Mouse (Mus musculus) heart, adult 9 months (tissue): ENCODE measurements around the gene Mcoln3.
A peak's percentile ranks its signal among the peaks of the same experiment; 100 is the strongest.

Source experiments
- DNase-seq, 2 experiments: peaks; one replicate each; pipeline ENCODE4 v3.0.0; 2022; ENCODE audit warnings: low spot score in 2 of 2

Gene Mcoln3

DNA sequence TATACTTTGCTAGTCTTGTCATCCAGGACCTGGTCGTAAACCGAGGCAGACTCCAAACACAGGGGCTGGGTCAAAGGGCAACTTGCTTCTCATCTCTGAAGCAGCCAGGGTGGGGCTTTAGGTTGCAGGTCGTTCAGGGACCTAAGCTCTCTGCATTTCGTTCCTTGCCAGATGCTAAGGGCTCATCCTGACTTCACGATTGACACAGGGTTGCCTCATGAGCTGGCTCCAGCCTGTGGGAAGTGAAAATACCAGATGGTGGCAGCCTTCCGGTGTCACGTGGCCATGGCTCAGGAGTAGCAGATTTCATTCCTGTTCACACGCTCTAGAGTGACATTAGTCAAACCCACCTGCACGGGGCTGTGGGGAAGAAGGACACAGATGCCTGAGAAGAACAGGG is 17.6 kb downstream of the Mcoln3 start:
- DNase-seq: no peak

DNA sequence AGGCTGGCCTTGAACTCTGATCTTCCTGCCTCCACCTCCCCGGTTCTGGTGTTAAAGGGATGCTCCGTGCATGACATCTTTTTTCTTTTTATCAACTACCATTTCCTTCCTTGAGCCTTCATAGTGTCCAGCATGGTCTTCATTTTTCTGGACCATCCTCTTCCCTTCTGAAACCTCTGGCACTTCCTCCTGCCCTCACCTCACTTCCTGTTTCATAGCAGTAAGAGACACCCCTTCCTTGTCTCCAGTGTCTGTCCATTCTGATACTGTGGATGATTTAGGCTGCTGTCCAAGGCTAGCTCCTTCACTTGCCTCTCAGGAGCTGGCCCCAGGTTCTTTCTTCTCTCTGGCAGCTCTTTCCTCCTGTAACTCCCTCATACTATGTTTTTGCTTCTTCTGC is 18.2 kb downstream of the Mcoln3 start:
- no peak for DNase-seq

DNA sequence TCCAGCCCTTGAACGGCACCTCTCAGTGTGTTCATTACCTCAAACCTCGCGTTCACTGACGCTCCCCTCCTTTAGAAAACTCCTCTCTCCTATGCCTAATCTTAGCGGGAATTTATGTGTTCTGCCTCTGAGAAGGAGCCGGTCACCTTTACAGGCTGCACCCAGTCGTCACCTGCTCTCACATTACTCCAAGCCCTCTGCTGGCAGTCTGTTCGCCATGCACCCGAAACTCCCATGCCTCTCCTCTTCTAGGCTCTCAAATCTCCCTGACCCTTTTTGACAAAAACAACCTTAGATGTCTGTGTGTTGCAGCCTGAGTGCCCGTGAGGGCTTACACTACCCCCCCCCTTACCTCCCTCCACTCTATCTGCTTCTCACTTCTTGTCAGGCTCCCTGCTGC is 19.2 kb downstream of the Mcoln3 start:
- DNase-seq: no peak

DNA sequence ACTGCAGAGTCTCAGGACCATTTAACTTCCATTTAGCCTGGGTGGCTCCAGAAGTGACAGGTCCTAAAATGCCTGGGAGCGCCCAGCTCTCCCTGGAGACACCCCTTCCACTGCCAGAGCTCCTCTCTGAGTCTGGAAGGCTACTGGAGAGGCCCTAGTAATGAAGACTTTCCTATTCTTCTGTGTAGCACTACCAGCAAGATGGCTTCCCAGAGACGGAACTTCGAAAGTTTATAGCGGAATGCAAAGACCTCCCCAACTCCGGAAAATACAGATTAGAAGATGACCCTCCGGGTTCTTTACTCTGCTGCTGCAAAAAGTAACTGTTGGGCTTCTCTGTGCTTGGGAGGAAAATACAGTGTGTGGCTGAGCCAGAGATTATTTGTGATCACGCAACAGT is 23.0 kb downstream of the Mcoln3 start:
- no peak for DNase-seq

DNA sequence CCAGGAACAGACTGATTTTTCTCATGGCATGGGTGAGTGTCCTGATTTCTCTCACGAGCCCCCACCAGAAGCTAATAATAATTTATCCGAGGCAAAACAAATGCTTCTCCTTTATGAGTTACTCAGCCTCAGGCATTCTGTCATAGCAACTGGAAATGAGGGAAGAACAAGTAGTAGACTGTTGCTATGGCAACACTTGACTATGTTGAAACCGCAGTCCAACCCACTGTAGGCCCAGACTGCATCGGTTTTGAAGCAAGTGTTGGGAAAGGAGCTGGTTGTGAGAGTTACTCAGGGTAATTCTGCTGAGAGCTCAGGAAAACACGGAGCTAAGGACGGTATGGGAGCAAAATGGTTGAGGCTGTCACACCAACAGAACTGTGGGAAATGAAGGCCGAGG is 25.3 kb downstream of the Mcoln3 start:
- no peak for DNase-seq

DNA sequence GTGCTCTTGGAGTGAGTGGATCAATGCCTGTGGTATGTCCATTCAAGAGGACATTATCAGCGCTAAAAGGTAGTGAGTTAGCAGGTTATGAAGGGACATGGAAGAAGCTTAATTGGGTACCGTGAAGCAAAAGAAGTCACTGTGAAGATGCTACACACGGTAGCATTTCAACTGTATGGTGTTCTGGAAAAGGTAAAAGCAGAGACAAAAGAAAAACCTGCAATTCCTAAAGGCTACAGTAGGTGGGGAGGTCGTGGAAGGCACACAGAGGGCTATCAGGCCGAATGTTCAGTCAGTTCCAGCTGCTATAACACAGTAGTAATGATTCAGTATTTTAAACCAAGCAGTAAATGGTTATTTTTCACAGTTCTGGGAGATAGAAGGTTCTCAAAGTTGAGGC is 28.3 kb downstream of the Mcoln3 start:
- no peak for DNase-seq

DNA sequence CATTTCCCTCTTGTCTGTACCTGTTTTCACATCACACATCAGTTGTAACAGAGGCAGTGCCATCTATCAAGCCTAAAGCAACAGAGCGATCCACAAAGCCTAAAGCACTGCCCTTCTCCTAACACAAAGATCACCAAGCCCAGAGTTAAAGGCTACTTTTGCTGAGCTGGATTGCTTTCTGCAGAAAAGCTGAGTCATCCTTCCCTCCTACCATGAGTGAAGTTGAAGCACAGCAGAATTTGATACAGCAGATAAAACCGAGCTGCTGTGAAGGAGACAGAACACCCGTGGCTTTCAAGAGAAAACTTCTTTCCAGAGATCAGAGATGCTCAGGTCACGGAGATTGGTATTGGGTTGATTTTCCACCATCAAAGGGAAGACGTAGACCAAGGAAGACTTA is 28.9 kb downstream of the Mcoln3 start:
- no peak for DNase-seq

DNA sequence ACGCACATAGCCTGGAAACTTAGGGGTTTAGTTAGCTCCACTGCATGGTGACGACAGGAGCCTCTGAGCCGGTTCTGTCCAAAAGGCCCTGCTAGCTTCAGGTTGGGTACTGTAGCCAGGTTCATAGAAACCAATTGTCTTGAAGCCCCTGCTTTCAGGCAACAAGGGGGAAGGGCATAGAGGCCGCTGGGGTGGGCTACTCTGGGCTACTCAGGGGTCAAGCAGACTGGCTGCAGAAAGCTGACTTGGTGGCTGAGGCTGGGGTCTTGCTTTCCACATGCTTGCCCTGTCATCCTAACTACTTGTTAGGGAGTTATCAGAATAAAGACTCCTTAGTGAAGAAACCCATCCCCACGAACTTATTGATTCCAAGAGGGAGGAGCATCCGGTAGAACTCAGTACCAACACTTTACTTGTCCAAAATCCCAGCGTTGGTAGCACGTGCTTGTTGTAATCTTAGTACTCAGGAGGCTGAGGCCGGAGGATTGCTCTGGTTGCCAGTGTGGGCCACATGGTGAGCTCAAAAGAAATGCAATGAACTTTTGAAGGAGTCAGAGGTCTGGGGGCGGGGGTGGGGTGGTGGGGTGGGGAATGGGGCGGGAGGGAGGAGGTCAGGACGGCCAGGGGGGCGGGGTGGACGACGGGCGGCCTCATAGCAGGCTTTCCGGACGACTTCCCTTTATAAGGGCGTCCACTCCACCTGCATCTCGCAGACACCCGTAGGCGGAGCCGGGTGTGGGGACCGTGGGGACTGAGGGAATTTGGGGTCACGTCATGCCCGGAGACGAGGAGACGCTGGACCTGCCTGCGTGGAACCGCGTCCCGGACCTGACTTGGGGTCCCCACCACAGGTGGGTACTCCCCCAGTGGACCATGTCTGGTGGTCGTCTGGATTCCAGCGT is 32.2 kb downstream of the Mcoln3 start, which contains the start of gene Mcoln2:
Gene Mcoln2, plus strand, starts transcription at position 678 of the 902 bp plus-strand sequence.
- DNase-seq: no peak

DNA sequence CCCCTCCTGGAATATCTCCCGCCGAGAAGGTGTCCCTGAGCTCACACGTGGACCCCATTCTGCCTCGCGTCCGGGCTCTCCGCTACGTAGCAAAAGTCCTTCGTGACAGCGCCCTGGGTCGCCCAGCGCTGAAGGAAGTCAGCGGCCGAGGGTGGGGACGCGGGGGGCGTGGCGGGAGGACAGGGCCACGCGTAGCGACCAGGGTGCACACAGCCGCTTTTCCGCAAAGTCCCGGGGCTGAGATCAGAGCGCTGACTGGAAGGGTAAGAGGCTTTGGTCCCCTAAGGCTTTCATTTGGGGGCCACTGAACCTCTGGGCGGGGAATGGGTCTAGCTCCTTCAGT is 32.8 kb downstream of the Mcoln3 start:
- peak; percentile 25 to 29 for DNase-seq

DNA sequence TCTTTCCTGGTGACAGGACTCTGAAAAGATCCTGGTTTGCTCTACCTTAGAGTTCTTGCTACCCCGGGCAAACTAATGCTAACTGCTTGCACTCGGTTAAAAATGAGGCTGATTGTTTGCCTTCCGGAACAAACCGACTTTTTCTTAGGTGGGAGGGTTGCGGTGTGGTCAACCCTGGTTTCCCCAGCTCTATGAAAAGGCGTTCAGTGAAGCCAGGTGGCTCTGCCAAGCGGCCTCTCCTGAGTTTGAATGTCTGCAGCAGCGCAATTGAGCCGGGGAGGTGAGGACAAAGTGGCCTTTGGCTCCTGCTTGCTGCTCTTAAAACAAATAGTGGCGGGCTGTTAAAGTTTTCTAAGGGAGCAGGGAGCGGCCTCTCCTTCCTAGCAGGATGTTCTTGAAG is 33.3 kb downstream of the Mcoln3 start:
- DNase-seq: no peak

DNA sequence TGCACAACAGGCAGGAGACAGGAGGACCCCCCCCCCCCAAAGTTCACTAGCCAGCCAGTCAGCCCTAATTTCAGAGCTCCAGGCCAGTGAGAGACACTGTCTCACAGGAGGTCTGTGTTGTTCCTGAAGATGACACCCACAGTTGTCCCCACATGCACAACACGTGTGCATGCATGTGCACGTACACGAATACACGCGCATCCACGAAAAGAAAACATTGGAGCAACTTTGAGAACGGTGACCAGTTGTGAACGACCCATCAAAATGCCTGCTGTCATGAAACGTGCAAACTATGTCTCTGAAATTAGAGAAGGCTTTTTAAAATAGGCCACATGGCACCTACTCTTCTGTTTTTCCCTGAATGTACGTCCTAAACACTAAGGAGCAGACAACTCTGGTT is 34.1 kb downstream of the Mcoln3 start:
- DNase-seq: no peak

DNA sequence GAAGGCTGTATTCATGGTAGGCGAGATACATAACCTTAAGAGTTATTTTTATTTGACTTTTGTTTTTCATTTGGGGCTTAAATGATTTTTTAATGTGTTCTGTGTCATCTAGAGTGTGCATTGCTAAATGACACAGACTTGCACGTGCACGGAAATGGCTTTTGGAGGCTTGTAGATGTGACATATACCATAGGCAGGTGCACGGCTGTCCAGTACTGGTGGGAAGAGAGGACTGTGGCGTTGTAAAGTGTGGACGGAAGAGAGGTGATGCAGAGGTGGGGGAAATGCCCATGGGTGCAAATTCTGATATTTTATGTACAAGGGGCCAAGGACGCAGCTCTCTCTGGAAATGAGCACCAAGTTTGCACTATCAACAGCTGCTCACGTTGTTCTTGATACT is 34.5 kb downstream of the Mcoln3 start:
- no peak for DNase-seq

DNA sequence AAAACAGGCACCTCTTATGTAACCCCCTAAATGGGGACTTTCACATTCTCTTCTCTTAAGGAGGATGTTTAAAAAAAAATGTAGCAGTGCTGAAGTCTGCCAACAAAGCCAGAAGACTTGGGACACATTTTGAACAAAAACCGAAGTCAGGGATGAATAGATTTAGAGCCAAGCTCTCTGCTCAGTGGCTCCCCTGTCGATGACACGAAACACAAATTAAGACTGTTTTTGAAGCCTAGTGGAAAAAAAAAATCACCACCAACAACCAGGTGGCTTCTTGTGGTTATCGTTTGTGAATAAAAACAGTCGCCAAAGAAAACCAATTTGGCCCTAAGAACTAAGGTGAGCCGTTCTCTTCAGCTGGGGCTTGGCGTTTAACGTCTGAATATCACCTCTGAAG is 35.1 kb downstream of the Mcoln3 start:
- peak in 1 of 2 experiments; percentile 9 for DNase-seq

DNA sequence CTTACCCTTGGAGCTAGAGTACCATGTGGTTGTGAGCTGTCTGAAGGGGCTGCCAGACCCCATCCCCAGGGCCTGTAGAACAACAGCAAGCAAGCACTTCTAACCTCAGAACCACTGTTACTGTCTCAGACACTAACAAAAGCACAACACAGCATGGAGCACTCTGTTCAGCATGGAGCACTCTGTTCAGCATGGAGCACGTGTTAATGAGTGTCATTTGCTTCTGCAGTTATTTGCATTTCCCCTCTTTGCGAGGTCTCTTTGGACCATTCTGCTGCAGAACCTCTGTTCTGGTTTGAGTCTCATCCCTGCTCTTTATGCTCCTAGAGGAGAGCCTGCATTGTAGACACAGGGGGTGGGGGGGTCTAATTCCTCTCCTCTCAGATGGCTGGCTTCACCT is 35.7 kb downstream of the Mcoln3 start:
- no peak for DNase-seq

DNA sequence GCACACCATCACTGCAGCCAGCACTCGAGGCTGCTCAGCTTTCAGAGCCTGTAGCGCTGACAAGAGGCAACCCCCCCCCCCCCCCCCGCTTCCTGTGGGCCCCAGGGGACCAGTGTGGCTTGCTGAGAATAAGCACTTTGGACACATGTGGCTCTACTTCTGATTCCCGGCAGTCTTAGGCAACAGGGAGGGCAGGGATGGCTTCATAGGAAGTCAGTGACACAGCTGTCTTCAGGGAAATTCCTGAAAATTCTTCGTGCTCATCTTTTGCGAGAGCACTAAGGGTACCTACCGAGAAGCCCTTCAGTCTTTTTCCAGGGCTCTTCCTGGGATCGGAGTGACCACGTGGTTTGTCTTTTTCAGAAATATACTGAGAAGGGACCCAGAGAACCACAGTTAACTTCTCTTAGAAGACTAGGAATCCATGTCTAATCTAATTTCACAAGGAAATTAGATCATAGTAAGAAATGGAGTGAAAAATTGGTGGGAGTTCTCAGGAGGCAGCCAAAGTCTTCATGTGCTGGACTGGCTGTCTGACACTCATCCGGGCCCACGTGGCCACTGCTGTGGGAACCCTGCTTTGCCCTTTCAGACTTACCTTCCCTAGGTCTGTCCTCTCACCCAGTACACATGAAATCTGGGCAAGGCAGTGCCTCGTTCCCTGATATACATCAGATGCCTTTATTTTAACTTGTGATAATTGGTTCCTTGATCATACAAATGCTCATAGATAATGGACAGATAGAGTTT is 36.8 kb downstream of the Mcoln3 start:
- peak; percentile 21 to 30 for DNase-seq

DNA sequence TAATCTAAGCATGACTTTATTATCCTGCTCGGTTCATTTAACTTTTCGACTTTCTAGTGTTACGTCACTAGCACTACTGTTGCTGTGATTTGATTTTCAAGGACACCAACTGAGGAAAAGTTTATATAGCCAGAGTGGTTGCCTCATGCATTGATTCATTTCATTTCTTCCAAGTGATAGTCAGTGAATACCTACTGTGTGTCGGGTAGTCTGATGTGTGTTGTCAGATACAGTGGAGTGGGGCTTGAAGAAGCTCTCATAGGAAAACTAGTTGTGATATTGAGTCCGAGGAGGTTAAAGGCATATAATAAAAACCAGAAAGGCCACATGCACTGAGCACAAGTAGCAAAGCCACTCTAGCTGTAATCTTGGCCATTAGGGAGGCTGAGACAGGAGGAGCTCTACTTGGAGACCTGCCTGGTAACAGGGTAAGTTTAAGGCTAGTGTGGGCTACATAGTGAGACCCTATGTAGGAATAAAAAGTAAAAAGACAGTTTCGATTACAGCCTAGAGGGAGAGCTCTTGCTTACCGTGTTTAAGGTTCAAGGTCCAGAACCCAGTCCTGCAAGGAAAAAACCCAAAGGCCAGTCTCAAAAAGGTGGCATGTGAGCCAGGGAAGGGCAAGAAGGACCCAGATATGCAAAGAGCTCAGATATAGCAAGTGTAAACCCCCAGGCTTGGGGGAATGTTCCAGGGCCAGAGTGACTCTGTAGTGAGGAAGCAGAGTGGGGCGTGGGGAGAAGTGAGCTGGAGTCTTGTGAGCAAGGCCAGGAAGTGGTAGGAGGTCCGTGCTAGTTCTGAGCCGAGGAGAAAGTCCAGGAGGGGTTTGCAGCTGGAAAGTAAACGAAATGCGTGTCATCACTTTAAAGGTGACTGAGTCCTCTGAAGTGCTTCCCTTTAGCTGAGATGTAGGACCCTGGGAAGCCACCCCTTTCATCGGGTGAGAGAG is 38.7 kb downstream of the Mcoln3 start:
- no peak for DNase-seq

DNA sequence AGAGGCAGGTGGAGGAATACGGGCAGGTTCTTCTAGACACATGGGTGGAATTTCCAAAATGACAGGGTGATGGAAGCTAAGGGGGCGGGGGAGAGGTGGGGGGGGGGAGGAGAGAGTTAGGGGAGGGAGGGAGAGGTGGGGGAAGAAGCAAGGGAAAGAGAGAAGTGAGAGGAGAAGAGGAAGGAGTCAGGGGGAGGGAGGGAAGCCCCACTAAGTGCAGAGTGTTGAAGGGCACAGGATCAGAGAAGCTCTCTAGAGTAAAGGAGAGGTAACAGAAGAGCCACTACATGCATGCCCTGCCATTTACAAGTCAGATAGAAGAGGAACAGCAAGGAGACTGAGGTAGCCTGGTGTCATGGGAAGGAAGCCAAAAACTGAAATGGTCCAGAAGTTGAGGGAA is 39.6 kb downstream of the Mcoln3 start:
- DNase-seq: no peak

DNA sequence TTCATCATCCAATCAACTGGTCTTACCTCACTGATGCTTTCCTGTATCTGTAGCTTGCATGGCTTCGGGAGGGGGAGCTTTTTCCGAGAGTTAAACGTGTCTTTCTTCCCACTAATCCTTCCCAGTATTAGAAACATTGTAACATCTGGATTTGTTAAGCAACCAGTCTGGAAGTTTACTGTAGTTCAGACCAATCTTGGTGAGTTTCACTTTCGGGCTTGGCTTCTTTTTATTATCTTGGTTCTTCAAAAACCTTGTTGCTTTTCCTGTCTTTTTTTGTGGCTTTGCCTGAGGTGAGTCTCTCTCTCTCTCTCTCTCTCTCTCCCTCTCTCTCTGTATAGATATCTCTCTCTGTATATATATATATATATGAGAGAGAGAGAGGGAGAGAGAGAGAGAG is 40.8 kb downstream of the Mcoln3 start:
- DNase-seq: no peak

DNA sequence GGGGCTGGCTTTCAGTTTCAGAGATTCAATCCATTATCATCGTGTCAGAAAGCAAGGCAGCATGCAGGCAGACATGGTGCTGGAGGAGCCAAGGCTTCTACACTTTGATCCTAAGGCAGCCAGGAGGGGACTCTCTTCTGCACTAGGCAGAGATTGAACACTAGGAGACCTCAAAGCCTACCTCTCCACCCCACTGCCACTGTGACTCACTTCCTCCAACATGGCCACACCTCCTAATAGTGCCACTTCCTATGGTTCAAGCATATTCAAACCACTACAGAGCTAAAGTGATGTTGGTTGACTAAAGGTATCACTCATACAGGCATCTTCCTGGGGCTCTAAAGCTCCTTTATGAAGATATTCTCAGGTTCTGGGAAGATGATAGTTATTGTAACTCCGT is 42.1 kb downstream of the Mcoln3 start:
- no peak for DNase-seq

DNA sequence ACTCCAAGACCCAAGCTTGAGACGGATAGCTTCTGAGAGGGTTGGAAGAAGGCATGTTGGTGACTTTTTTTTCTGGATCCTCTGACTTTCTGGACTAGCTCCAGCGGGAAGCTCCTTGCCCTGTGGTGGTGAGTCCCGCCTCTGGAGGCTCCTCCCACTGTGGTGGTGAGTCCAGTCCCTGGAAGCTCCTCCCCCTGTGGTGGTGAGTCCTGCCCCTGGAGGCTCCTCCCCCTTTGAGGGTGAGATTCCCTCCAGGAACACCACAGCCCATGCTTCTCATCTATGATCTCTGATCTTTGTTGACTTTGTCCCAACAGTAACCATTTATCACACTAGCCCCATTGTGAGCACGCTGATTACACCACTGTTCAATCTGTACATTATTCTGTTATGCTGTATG is 44.9 kb downstream of the Mcoln3 start:
- no peak for DNase-seq

DNA sequence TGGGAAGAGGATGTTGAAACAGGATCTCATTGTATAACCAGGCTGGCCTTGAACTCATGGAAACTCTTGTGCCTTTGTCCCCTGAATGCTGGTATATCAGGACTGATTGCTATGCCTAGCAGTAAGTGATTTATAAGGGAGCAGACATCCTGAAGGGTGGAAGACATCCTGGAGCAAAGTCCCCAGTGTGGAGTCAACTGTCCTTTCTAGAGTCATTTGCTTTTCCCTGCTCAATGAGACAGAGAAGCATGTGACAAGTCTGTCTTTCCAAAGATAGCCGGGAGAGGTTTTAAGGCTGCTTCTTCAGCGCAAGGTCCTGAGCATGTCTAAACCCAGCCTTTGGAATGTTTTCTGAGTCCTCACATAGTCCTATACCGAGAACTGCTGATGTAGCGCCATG is 52.1 kb downstream of the Mcoln3 start:
- DNase-seq: no peak

DNA sequence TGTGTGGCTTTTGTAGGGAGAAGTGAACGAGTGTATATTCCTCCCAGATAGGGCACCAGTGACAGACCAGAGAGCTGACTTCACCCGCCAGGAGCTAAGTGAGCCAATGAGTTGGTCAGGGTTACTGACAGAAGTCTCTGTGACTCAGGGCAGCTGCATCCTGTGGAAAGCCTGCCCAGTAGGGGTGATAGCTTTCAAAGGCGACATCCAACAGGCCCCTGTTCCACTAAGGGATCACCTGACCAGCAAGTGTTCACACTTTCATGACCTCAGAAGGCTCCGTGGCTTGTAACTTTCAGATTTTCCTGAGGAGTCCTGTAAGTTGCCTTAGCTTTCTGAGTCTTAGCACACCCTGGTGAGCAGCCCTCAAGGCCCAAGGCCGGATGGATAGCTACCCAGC is 55.8 kb downstream of the Mcoln3 start:
- no peak for DNase-seq
